ENCODE assay signal across 8 mouse cellular contexts in genomic region chr19:9052803-9053431, GRCm38 (mm10). TPM values are rescaled to one million over a fixed set of nuclear protein-coding genes. Genes with fewer than 3 reads are reported as not detected.
DNase-seq lines count a peak whose midpoint lies in the region; ATAC-seq lines count a peak whose summit lies in the region.

No protein-coding gene starts in this region.

- no peaks in the 10 kb centered on the region for H3K27me3 ChIP-seq in heart, embryonic 16.5 days (ENCODE audit: control insufficient read depth, insufficient read depth, low read length)
- H3K27me3 ChIP-seq in lung, embryonic 15.5 days: no peaks in the 10 kb centered on the region
- H3K27me3 ChIP-seq in hindbrain, embryonic 16.5 days (replicated peaks; ENCODE audit: control insufficient read depth, insufficient read depth, low read length): no peaks in the 10 kb centered on the region
- H3K27me3 ChIP-seq in hindbrain, embryonic 12.5 days: no peaks in the 10 kb centered on the region
- H3K27me3 ChIP-seq in forebrain, embryonic 11.5 days (ENCODE audit: control insufficient read depth, insufficient read depth, low read length): no peaks in the 10 kb centered on the region

- 18% methylated on average over 6 of the region's 6 CpGs for WGBS in heart, embryonic 16.5 days
- 23% methylated on average over 6 of the region's 6 CpGs for WGBS in lung, embryonic 15.5 days
- 71% methylated on average over 6 of the region's 6 CpGs for WGBS in hindbrain, embryonic 16.5 days
- 61% methylated on average over 6 of the region's 6 CpGs for WGBS in hindbrain, embryonic 12.5 days
- WGBS in forebrain, embryonic 11.5 days: 70% methylated on average over 6 of the region's 6 CpGs

- H3K9ac ChIP-seq in heart, embryonic 16.5 days (ENCODE audit: low read length): no peak overlapping the region; the same call in 1 of the 2 replicates
- no peak overlapping the region for H3K9ac ChIP-seq in lung, embryonic 15.5 days
- H3K9ac ChIP-seq in hindbrain, embryonic 16.5 days (ENCODE audit: low read depth, low read length): no peak overlapping the region
- no peak overlapping the region for H3K9ac ChIP-seq in hindbrain, embryonic 12.5 days
- no peak overlapping the region for H3K9ac ChIP-seq in forebrain, embryonic 11.5 days (ENCODE audit: low read length)

- H3K27ac ChIP-seq in heart, embryonic 16.5 days (ENCODE audit: low read length): peak overlapping the region; percentile 1; the same call in 1 of the 2 replicates
- no peak overlapping the region for H3K27ac ChIP-seq in lung, embryonic 15.5 days
- H3K27ac ChIP-seq in hindbrain, embryonic 16.5 days (ENCODE audit: low read depth, low read length): no peak overlapping the region
- H3K27ac ChIP-seq in hindbrain, embryonic 12.5 days: no peak overlapping the region
- no peak overlapping the region for H3K27ac ChIP-seq in forebrain, embryonic 11.5 days (ENCODE audit: low read depth, low read length)

- peak; percentile 86 for ATAC-seq in heart, embryonic 16.5 days (replicated peaks; ENCODE audit: extremely low read depth, insufficient read depth, low FRiP score)
- peak; percentile 78; the same call in 1 of the 2 replicates for ATAC-seq in lung, embryonic 15.5 days (ENCODE audit: borderline replicate concordance, extremely low read depth, low FRiP score, low TSS enrichment)
- ATAC-seq in hindbrain, embryonic 16.5 days: no peak
- ATAC-seq in hindbrain, embryonic 12.5 days (ENCODE audit: low FRiP score): no peak
- ATAC-seq in forebrain, embryonic 11.5 days (replicated peaks; ENCODE audit: low FRiP score): no peak

- H3K4me2 ChIP-seq in heart, embryonic 16.5 days (ENCODE audit: low read depth, low read length): no peak overlapping the region
- H3K4me2 ChIP-seq in lung, embryonic 15.5 days: no peak overlapping the region
- H3K4me2 ChIP-seq in hindbrain, embryonic 16.5 days (ENCODE audit: low read length): no peak overlapping the region
- no peak overlapping the region for H3K4me2 ChIP-seq in hindbrain, embryonic 12.5 days (replicated peaks)
- H3K4me2 ChIP-seq in forebrain, embryonic 11.5 days (ENCODE audit: low read depth, low read length, severe bottlenecking): no peak overlapping the region

- H3K4me3 ChIP-seq in heart, embryonic 16.5 days (ENCODE audit: low read length): no peak overlapping the region
- no peak overlapping the region for H3K4me3 ChIP-seq in lung, embryonic 15.5 days
- H3K4me3 ChIP-seq in hindbrain, embryonic 16.5 days (ENCODE audit: low read length): no peak overlapping the region
- H3K4me3 ChIP-seq in hindbrain, embryonic 12.5 days: no peak overlapping the region
- no peak overlapping the region for H3K4me3 ChIP-seq in forebrain, embryonic 11.5 days (ENCODE audit: low read depth, low read length)

- peaks cover 19% of the 10 kb centered on the region for H3K4me1 ChIP-seq in heart, embryonic 16.5 days (ENCODE audit: control insufficient read depth, insufficient read depth, low read length)
- H3K4me1 ChIP-seq in lung, embryonic 15.5 days: peaks cover 15% of the 10 kb centered on the region
- H3K4me1 ChIP-seq in hindbrain, embryonic 16.5 days (ENCODE audit: control insufficient read depth, insufficient read depth, low read depth, low read length): no peaks in the 10 kb centered on the region
- H3K4me1 ChIP-seq in hindbrain, embryonic 12.5 days: no peaks in the 10 kb centered on the region
- no peaks in the 10 kb centered on the region for H3K4me1 ChIP-seq in forebrain, embryonic 11.5 days (replicated peaks; ENCODE audit: control insufficient read depth, insufficient read depth, low read length)

- H3K9me3 ChIP-seq in heart, embryonic 16.5 days (replicated peaks; ENCODE audit: control insufficient read depth, low read length): no peaks in the 10 kb centered on the region
- no peaks in the 10 kb centered on the region for H3K9me3 ChIP-seq in lung, embryonic 15.5 days
- no peaks in the 10 kb centered on the region for H3K9me3 ChIP-seq in hindbrain, embryonic 16.5 days (ENCODE audit: control insufficient read depth, low read length)
- no peaks in the 10 kb centered on the region for H3K9me3 ChIP-seq in hindbrain, embryonic 12.5 days (replicated peaks)
- no peaks in the 10 kb centered on the region for H3K9me3 ChIP-seq in forebrain, embryonic 11.5 days (ENCODE audit: control insufficient read depth, low read length)

- no peaks in the 10 kb centered on the region for H3K36me3 ChIP-seq in heart, embryonic 16.5 days (ENCODE audit: control insufficient read depth, insufficient read depth)
- no peaks in the 10 kb centered on the region for H3K36me3 ChIP-seq in lung, embryonic 15.5 days
- H3K36me3 ChIP-seq in hindbrain, embryonic 16.5 days (ENCODE audit: control insufficient read depth, insufficient read depth, low read length): no peaks in the 10 kb centered on the region
- no peaks in the 10 kb centered on the region for H3K36me3 ChIP-seq in hindbrain, embryonic 12.5 days
- H3K36me3 ChIP-seq in forebrain, embryonic 11.5 days (ENCODE audit: control insufficient read depth, insufficient read depth, low read length): no peaks in the 10 kb centered on the region

- peak; percentile 25 for DNase-seq in embryo, embryonic 10.5 days (ENCODE audit: low spot score)
- no peak for DNase-seq in embryo, embryonic 9.5 days (ENCODE audit: extremely low spot score)
- DNase-seq in adrenal gland, adult 8-10 months: peak; percentile 69
- no peak for DNase-seq in forebrain, embryonic 11.5 days (ENCODE audit: low spot score)

RNA-seq across cellular contexts. Expression of gene Scgb1a1, which starts 34.8 kb away (rescaled TPM):
- total RNA-seq in adrenal gland, adult 8-10 months (2022): under 1 TPM in 1 of 4 experiments, not detected in 3; 0.73 TPM
- polyA plus RNA-seq in heart, embryonic 16.5 days (2015; fragmentation: Nextera tagmentation; extraction: Ambion mirVana): 0.91 and 1.8 TPM in 2 replicates
- 5.1 and 8.7 TPM in 2 replicates for polyA plus RNA-seq in lung, embryonic 15.5 days (2015; fragmentation: Nextera tagmentation; extraction: Ambion mirVana)
- not detected in 2 replicates for polyA plus RNA-seq in hindbrain, embryonic 16.5 days (2015; fragmentation: Nextera tagmentation; extraction: Ambion mirVana)
- polyA plus RNA-seq in hindbrain, embryonic 12.5 days (2016; fragmentation: Nextera tagmentation; extraction: Ambion mirVana): not detected in 2 replicates
- polyA plus RNA-seq in forebrain, embryonic 11.5 days (2014; fragmentation: Nextera tagmentation; extraction: Ambion mirVana): not detected in 2 replicates

Comparison
In these comparisons a context has a peak if more than half of its experiments do, and no peak if none do; other contexts are left out.
1. DNase-seq: peak in embryo, embryonic 10.5 days (single experiment) and adrenal gland, adult 8-10 months (single experiment); none in embryo, embryonic 9.5 days (single experiment) and forebrain, embryonic 11.5 days (single experiment).
2. ATAC-seq: peak in heart, embryonic 16.5 days (single experiment) and lung, embryonic 15.5 days (single experiment); none in hindbrain, embryonic 16.5 days (single experiment), hindbrain, embryonic 12.5 days (single experiment) and forebrain, embryonic 11.5 days (single experiment).